Mouse (Mus musculus): ENCODE data around the gene St5. TPM values are rescaled to one million over a fixed set of nuclear protein-coding genes. Genes with fewer than 3 reads are reported as not detected.

The St5 gene
- polyA plus RNA-seq, 2 experiments from 2014 or later, result 1.8 to 3.9 TPM

- ATAC-seq, result no peak
Observed at GRCm38 (mm10) chr7:109524763-109525162, 178.6 kb downstream of the St5 start.

- no peak for ATAC-seq
Observed at GRCm38 (mm10) chr7:109524442-109524744, 179.0 kb downstream of the St5 start.

GRCm38 (mm10) chr7:109523741-109524441 is 179.5 kb downstream of the St5 start:
- no peak for ATAC-seq

- no peak for ATAC-seq
Observed at GRCm38 (mm10) chr7:109523304-109523703, 180.1 kb downstream of the St5 start.

- no peak for ATAC-seq
Observed at GRCm38 (mm10) chr7:109522084-109522483, 181.3 kb downstream of the St5 start.

GRCm38 (mm10) chr7:109519936-109520335 is 183.5 kb downstream of the St5 start:
- no peak for ATAC-seq

- ATAC-seq, result peak; percentile 94
Observed at GRCm38 (mm10) chr7:109518838-109519696, 184.3 kb downstream of the St5 start, which contains the start of gene Rpl27a. Rpl27a (plus strand) TSS chr7:109519147.

- no peak for ATAC-seq
Observed at GRCm38 (mm10) chr7:109518036-109518681, 185.2 kb downstream of the St5 start.

GRCm38 (mm10) chr7:109516500-109516899 is 186.9 kb downstream of the St5 start:
- ATAC-seq, result no peak

GRCm38 (mm10) chr7:109511838-109512237 is 191.6 kb downstream of the St5 start:
- ATAC-seq, result no peak

- ATAC-seq, result no peak
Observed at GRCm38 (mm10) chr7:109510799-109511198, 192.6 kb downstream of the St5 start.

GRCm38 (mm10) chr7:109508034-109508433 is 195.4 kb downstream of the St5 start, which contains the start of gene Trim66:
Trim66 (minus strand) TSS chr7:109508134.
- ATAC-seq, result no peak

GRCm38 (mm10) chr7:109507572-109507971 is 195.8 kb downstream of the St5 start:
- ATAC-seq, result no peak

GRCm38 (mm10) chr7:109507119-109507518 is 196.3 kb downstream of the St5 start:
- no peak for ATAC-seq

GRCm38 (mm10) chr7:109497507-109497906 is 205.9 kb downstream of the St5 start:
- ATAC-seq, result no peak

- ATAC-seq, result no peak
Observed at GRCm38 (mm10) chr7:109493319-109494316, 209.8 kb downstream of the St5 start.

GRCm38 (mm10) chr7:109492616-109493318 is 210.6 kb downstream of the St5 start:
- ATAC-seq, result no peak

- ATAC-seq, result no peak
Observed at GRCm38 (mm10) chr7:109484221-109484620, 219.2 kb downstream of the St5 start.

- no peak for ATAC-seq
Observed at GRCm38 (mm10) chr7:109480765-109481197, 222.6 kb downstream of the St5 start.

- no peak for ATAC-seq
Observed at GRCm38 (mm10) chr7:109477926-109478325, 225.5 kb downstream of the St5 start.

Measured in CD4-positive, CD25-positive, alpha-beta regulatory T cell, adult 4 months (primary cell).